Mouse (Mus musculus) limb, embryonic 11.5 days (tissue): Measurements from ENCODE around the gene Pnpla2. TPM values are rescaled to one million over a fixed set of nuclear protein-coding genes. Genes with fewer than 3 reads are reported as not detected.

Experiments
- ATAC-seq: fragments of 200-750 bp; cut with Nextera tagmentation; 2 replicates; pipeline ENCODE4 v1.8.0; 2017; ENCODE audit warnings: low read depth; ENCODE audit not compliant: insufficient number of reproducible peaks, low FRiP score, low TSS enrichment
- DNase-seq: peaks from one replicate; pipeline ENCODE4 v3.0.0-alpha.2; 2015; ENCODE audit warnings: low spot score
- H3K27ac ChIP-seq: fragments of 300-500 bp; sonication (generic); replicated peaks from 2 replicates; pipeline ENCODE4 v1.5.1; 2014; ENCODE audit warnings: low read depth, mild to moderate bottlenecking, low read length
- H3K27me3 ChIP-seq: fragments of 300-500 bp; sonication (generic); 2 replicates; pipeline ENCODE4 v1.6.1; 2014; ENCODE audit warnings: mild to moderate bottlenecking, low read length, mixed read lengths; ENCODE audit not compliant: control insufficient read depth, insufficient read depth
- H3K36me3 ChIP-seq: fragments of 300-500 bp; sonication (generic); 2 replicates; pipeline ENCODE4 v1.6.1; 2014; ENCODE audit warnings: mild to moderate bottlenecking, low read length, moderate library complexity, mixed read lengths; ENCODE audit not compliant: control insufficient read depth, insufficient read depth
- H3K4me1 ChIP-seq: fragments of 300-500 bp; sonication (generic); 2 replicates; pipeline ENCODE4 v1.6.1; 2014; ENCODE audit warnings: low read length, mixed read lengths; ENCODE audit not compliant: control insufficient read depth, insufficient read depth
- H3K4me2 ChIP-seq: fragments of 300-500 bp; sonication (generic); 2 replicates; pipeline ENCODE4 v1.6.1; 2014; ENCODE audit warnings: low read depth, mild to moderate bottlenecking, moderate library complexity; ENCODE audit not compliant: severe bottlenecking
- H3K4me3 ChIP-seq: fragments of 300-500 bp; sonication (generic); 2 replicates; pipeline ENCODE4 v1.5.1; 2014; ENCODE audit warnings: low read depth, low read length
- H3K9ac ChIP-seq: fragments of 300-500 bp; sonication (generic); 2 replicates; pipeline ENCODE4 v1.6.1; 2014; ENCODE audit warnings: mild to moderate bottlenecking, low read length
- H3K9me3 ChIP-seq: fragments of 300-500 bp; sonication (generic); 2 replicates; pipeline ENCODE4 v1.6.1; 2016; ENCODE audit warnings: low read length; ENCODE audit not compliant: control insufficient read depth
- WGBS: fragments of 180-500 bp; shearing (Covaris S2); extraction: QIAGEN DNeasy Blood & Tissue Kit; methylation state at CpG from one replicate; pipeline ENCODE4 v1.1.7; 2014; 5-methylcytosine and 5-hydroxymethylcytosine counted together
- polyA plus RNA-seq: library from polyadenylated mRNA; unstranded; fragments of >200 nt; fragmentation: Nextera tagmentation; extraction: Ambion mirVana; gene quantifications from 2 replicates; pipeline ENCODE4 v1.2.1, GENCODE M21; 2014

The Pnpla2 gene
- polyA plus RNA-seq, 1 experiment from 2014 or later: 12.5 TPM

- H3K27ac ChIP-seq: no peak overlapping the region
- DNase-seq (no peak), ATAC-seq (no peak)
- peaks cover 4% of the 10 kb centered on the region; the same call in 1 of the 2 replicates for H3K36me3 ChIP-seq
- no peak overlapping the region for H3K9ac ChIP-seq
- no peak overlapping the region for H3K4me3 ChIP-seq
- H3K4me2 ChIP-seq: no peak overlapping the region
- H3K9me3 ChIP-seq: no peaks in the 10 kb centered on the region
- no peaks in the 10 kb centered on the region for H3K27me3 ChIP-seq
- WGBS: 93% methylated on average over 3 of the region's 3 CpGs
- H3K4me1 ChIP-seq: no peaks in the 10 kb centered on the region
Observed at GRCm38 (mm10) chr7:141497600-141497999, 42.6 kb downstream of the Pnpla2 start.

- no peak overlapping the region for H3K4me2 ChIP-seq
- H3K9me3 ChIP-seq: no peaks in the 10 kb centered on the region
- H3K27me3 ChIP-seq: no peaks in the 10 kb centered on the region
- 87% methylated on average over 7 of the region's 7 CpGs for whole genome bisulfite sequencing
- H3K36me3 ChIP-seq: peaks cover 2% of the 10 kb centered on the region; the same call in 1 of the 2 replicates
- H3K9ac ChIP-seq: no peak overlapping the region
- DNase-seq: no peak
- no peak for ATAC-seq
- no peak overlapping the region for H3K4me3 ChIP-seq
- no peak overlapping the region for H3K27ac ChIP-seq
- no peaks in the 10 kb centered on the region for H3K4me1 ChIP-seq
Observed at GRCm38 (mm10) chr7:141501820-141502555, 47.0 kb downstream of the Pnpla2 start.

GRCm38 (mm10) chr7:141502556-141502905 lies 47.5 kb downstream of the Pnpla2 start:
- no peak overlapping the region for H3K4me3 ChIP-seq
- no peak for ATAC-seq
- H3K27ac ChIP-seq: no peak overlapping the region

GRCm38 (mm10) chr7:141506278-141506677 lies 51.3 kb downstream of the Pnpla2 start:
- Histone ChIP-seq H3K4me1 (no peaks in the 10 kb centered on the region), H3K27me3 (no peaks in the 10 kb centered on the region), H3K27ac (no peak overlapping the region), H3K36me3 (no peaks in the 10 kb centered on the region), H3K9me3 (no peaks in the 10 kb centered on the region), H3K4me2 (no peak overlapping the region), H3K4me3 (no peak overlapping the region), H3K9ac (no peak overlapping the region)
- WGBS: 79% methylated on average over 2 of the region's 2 CpGs
- DNase-seq (no peak), ATAC-seq (no peak)

More at GRCm38 (mm10) chr7:141502556-141502905, 47.5 kb downstream of the Pnpla2 start:
- peaks cover 2% of the 10 kb centered on the region; the same call in 1 of the 2 replicates for H3K36me3 ChIP-seq
- H3K27me3 ChIP-seq: no peaks in the 10 kb centered on the region
- H3K4me1 ChIP-seq: no peaks in the 10 kb centered on the region
- H3K9ac ChIP-seq: no peak overlapping the region
- DNase-seq: no peak
- H3K4me2 ChIP-seq: no peak overlapping the region
- H3K9me3 ChIP-seq: no peaks in the 10 kb centered on the region
- WGBS: 93% methylated on average over 5 of the region's 5 CpGs

- no peaks in the 10 kb centered on the region for H3K4me1 ChIP-seq
- no peaks in the 10 kb centered on the region for H3K9me3 ChIP-seq
- DNase-seq (no peak), ATAC-seq (no peak)
- no peak overlapping the region for H3K27ac ChIP-seq
- H3K9ac ChIP-seq: no peak overlapping the region
- no peak overlapping the region for H3K4me3 ChIP-seq
- H3K36me3 ChIP-seq: no peaks in the 10 kb centered on the region
- H3K27me3 ChIP-seq: no peaks in the 10 kb centered on the region
- H3K4me2 ChIP-seq: no peak overlapping the region
Observed at GRCm38 (mm10) chr7:141508160-141508559, 53.2 kb downstream of the Pnpla2 start.

GRCm38 (mm10) chr7:141510196-141510595 lies 55.2 kb downstream of the Pnpla2 start:
- no peak for ATAC-seq
- Histone ChIP-seq H3K9ac (no peak overlapping the region), H3K4me3 (no peak overlapping the region), H3K36me3 (no peaks in the 10 kb centered on the region), H3K9me3 (no peaks in the 10 kb centered on the region), H3K4me1 (no peaks in the 10 kb centered on the region), H3K27ac (no peak overlapping the region), H3K4me2 (no peak overlapping the region), H3K27me3 (no peaks in the 10 kb centered on the region)
- WGBS: 91% methylated on average over 5 of the region's 5 CpGs
- no peak for DNase-seq

Other genes starting within 250 kb of the Pnpla2 start
- 3.8 and 5.1 TPM in 2 replicates for gene Lmntd2, start 241.1 kb upstream of the Pnpla2 start, polyA plus RNA-seq
- 32.5 and 38.8 TPM in 2 replicates for gene Rassf7, start 239.3 kb upstream of the Pnpla2 start, polyA plus RNA-seq
- gene Phrf1, start 226.4 kb upstream of the Pnpla2 start, polyA plus RNA-seq: 83.4 and 93.5 TPM in 2 replicates
- 0.59 and 0.79 TPM in 2 replicates for gene Irf7, start 188.7 kb upstream of the Pnpla2 start, polyA plus RNA-seq
- gene Cdhr5, start 178.4 kb upstream of the Pnpla2 start, polyA plus RNA-seq: 0.20 TPM in 1 of 2 replicates, not detected in the other
- 10.2 TPM in 2 replicates for gene Sct, start 176.1 kb upstream of the Pnpla2 start, polyA plus RNA-seq
- 0.45 and 0.47 TPM in 2 replicates for gene Drd4, start 163.2 kb upstream of the Pnpla2 start, polyA plus RNA-seq
- 59.3 and 64.6 TPM in 2 replicates for gene Deaf1, start 127.5 kb upstream of the Pnpla2 start, polyA plus RNA-seq
- gene Tmem80, start 127.5 kb upstream of the Pnpla2 start, polyA plus RNA-seq: 29.5 and 30.2 TPM in 2 replicates
- 2.6 and 2.8 TPM in 2 replicates for gene Eps8l2, start 116.3 kb upstream of the Pnpla2 start, polyA plus RNA-seq
- 306 and 317 TPM in 2 replicates for gene Taldo1, start 63.0 kb upstream of the Pnpla2 start, polyA plus RNA-seq
- 52.2 TPM in 2 replicates for gene Gatd1, start 41.1 kb upstream of the Pnpla2 start, polyA plus RNA-seq
- 2.7 and 3.2 TPM in 2 replicates for gene Cend1, start 25.7 kb upstream of the Pnpla2 start, polyA plus RNA-seq
- gene Slc25a22, start 17.3 kb upstream of the Pnpla2 start, polyA plus RNA-seq: 34.8 and 37.1 TPM in 2 replicates
- 15.7 and 18.3 TPM in 2 replicates for gene Pidd1, start 11.2 kb upstream of the Pnpla2 start, polyA plus RNA-seq
- gene Rplp2, start 7.8 kb upstream of the Pnpla2 start, polyA plus RNA-seq: 1,271 and 1,319 TPM in 2 replicates
- 5.3 and 6.8 TPM in 2 replicates for gene Cracr2b, start 5.9 kb downstream of the Pnpla2 start, polyA plus RNA-seq
- 27.2 and 35.7 TPM in 2 replicates for gene Cd151, start 12.2 kb downstream of the Pnpla2 start, polyA plus RNA-seq
- 70.9 and 73.3 TPM in 2 replicates for gene Polr2l, start 19.9 kb downstream of the Pnpla2 start, polyA plus RNA-seq
- gene Tspan4, start 20.0 kb downstream of the Pnpla2 start, polyA plus RNA-seq: 21.2 and 22.3 TPM in 2 replicates
- 24.6 and 27.4 TPM in 2 replicates for gene Chid1, start 84.7 kb downstream of the Pnpla2 start, polyA plus RNA-seq
- gene Ap2a2, start 107.0 kb downstream of the Pnpla2 start, polyA plus RNA-seq: 70.3 and 76.9 TPM in 2 replicates
- gene Muc6, start 200.1 kb downstream of the Pnpla2 start, polyA plus RNA-seq: 0.17 and 0.23 TPM in 2 replicates
- gene Muc2, start 235.1 kb downstream of the Pnpla2 start, polyA plus RNA-seq: 0.27 and 0.56 TPM in 2 replicates